Mouse (Mus musculus): ENCODE data around the gene Lemd2. TPM values are rescaled to one million over a fixed set of nuclear protein-coding genes. Genes with fewer than 3 reads are reported as not detected.

Lemd2 gene
- total and polyA plus RNA-seq, 2 experiments from 2014 or later = 19.2 to 86.9 TPM

DNA sequence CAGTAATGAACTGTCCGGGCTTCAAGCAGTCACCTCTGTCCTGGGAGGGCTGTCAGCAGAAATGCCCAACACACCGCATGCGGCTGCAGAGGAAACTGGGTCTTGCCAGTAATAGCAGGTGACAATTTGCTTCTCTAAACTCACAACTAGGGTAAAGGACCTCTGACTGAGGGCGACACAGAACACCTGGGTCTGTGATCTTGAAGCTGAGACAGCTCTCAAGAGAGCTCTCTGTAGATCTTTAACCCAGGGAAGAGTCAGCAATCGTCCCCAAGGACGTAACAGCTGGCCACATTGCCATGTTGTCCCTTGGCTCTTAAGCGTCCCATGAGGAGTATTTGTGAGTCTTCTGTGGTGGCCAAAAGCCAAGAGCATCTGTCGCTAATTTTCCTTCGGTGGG lies 31.8 kb downstream of the Lemd2 start:
- TF ChIP-seq CTCF (IDR thresholded peaks at IDR 0.05; ENCODE audit: low read depth) = no peak
- no peaks in the 10 kb centered on the region for H3K9me3 ChIP-seq (ENCODE audit: low read length)
- H3K27me3 ChIP-seq (ENCODE audit: insufficient read depth, low read length) = no peaks in the 10 kb centered on the region
- no peak for DNase-seq
- H3K4me1 ChIP-seq (ENCODE audit: insufficient read depth) = no peaks in the 10 kb centered on the region
- ATAC-seq = no peak
- no peaks in the 10 kb centered on the region for H3K36me3 ChIP-seq (ENCODE audit: insufficient read depth)
- H3K4me3 ChIP-seq (ENCODE audit: low read depth, low read length) = no peak overlapping the region
- no peak overlapping the region for H3K4me2 ChIP-seq (ENCODE audit: low read depth)
- WGBS = 80% methylated on average over 9 of the region's 9 CpGs
- no peak overlapping the region for H3K9ac ChIP-seq
- H3K27ac ChIP-seq (ENCODE audit: low read depth, low read length) = no peak overlapping the region

- H3K27ac ChIP-seq (ENCODE audit: low read depth, low read length) = no peak overlapping the region
- TF ChIP-seq CTCF (IDR thresholded peaks at IDR 0.05; ENCODE audit: low read depth) = no peak
- no peaks in the 10 kb centered on the region for H3K36me3 ChIP-seq (ENCODE audit: insufficient read depth)
- H3K4me2 ChIP-seq (ENCODE audit: low read depth) = no peak overlapping the region
- no peaks in the 10 kb centered on the region for H3K4me1 ChIP-seq (ENCODE audit: insufficient read depth)
- no peaks in the 10 kb centered on the region for H3K27me3 ChIP-seq (ENCODE audit: insufficient read depth, low read length)
- 81% methylated on average over 5 of the region's 5 CpGs for WGBS
- H3K4me3 ChIP-seq (ENCODE audit: low read depth, low read length) = no peak overlapping the region
- no peak overlapping the region for H3K9ac ChIP-seq
- ATAC-seq (no peak), DNase-seq (no peak)
- no peaks in the 10 kb centered on the region for H3K9me3 ChIP-seq (ENCODE audit: low read length)
Observed at GRCm38 (mm10) chr17:27171121-27171520, 33.1 kb downstream of the Lemd2 start.

DNA sequence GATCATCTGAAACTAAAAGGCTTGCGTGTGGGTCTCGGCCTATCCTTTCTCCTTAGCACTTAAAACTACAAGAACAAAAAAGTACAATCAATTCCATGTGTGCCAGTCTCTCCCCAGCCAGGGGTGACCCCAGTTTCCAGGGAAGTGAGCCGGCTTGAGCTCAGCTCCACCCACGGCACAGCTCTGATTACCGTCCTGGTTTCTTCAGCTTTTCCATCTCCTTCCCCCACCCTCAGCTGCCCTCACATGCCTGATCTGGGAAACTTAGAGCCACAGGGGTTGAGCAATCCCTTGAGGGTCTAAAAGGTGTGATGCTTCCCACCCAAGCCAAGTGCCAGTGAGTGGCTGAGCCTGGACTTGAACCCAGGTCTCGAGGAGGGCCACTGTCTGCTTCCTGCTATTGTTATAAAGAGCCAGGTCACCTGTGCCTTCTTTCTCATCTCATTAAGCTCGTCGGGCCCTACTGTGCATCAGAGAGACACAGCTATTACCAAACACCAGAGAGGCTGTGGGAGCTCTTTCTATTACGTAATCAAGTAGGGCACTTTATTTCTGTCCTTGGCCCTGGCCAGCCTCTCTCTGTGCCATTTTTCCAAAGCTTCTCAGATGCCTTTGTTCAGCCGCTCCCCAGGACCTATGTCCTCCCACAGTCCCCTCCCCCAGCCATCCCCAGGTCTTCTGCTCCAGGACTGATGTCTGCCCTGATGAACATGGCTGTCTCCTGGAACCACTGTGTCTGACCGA lies 34.1 kb downstream of the Lemd2 start:
- Histone ChIP-seq H3K9ac (no peak overlapping the region), H3K36me3 (ENCODE audit: insufficient read depth) (no peaks in the 10 kb centered on the region), H3K27ac (ENCODE audit: low read depth, low read length) (no peak overlapping the region), H3K4me2 (ENCODE audit: low read depth) (no peak overlapping the region), H3K4me1 (ENCODE audit: insufficient read depth) (no peaks in the 10 kb centered on the region), H3K4me3 (ENCODE audit: low read depth, low read length) (no peak overlapping the region), H3K9me3 (ENCODE audit: low read length) (no peaks in the 10 kb centered on the region), H3K27me3 (ENCODE audit: insufficient read depth, low read length) (no peaks in the 10 kb centered on the region)
- WGBS = 79% methylated on average over 11 of the region's 11 CpGs
- ATAC-seq = no peak
- TF ChIP-seq CTCF (IDR thresholded peaks at IDR 0.05; ENCODE audit: low read depth) = no peak
- DNase-seq = no peak

DNA sequence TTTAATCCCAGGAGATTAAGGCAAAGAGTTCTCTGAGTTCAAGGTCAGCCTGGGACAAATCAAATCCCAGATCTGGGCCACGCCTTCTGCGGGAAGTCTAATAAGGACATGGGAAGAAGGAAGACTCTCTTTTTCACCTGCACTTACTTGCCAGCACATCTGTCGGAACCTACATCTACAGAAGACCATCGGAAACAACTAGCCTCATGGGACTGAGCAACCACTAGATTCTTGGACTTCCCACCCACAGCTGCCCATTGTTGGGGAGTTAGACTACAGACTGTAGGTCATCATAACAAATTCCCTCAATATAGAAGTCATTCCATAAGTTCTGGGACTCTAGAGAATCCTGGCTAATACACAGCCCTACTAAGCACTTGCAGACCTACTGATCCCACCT lies 35.7 kb downstream of the Lemd2 start:
- Histone ChIP-seq H3K36me3 (ENCODE audit: insufficient read depth) (no peaks in the 10 kb centered on the region), H3K4me3 (ENCODE audit: low read depth, low read length) (no peak overlapping the region), H3K9ac (no peak overlapping the region), H3K4me2 (ENCODE audit: low read depth) (no peak overlapping the region), H3K9me3 (ENCODE audit: low read length) (no peaks in the 10 kb centered on the region), H3K27ac (ENCODE audit: low read depth, low read length) (no peak overlapping the region), H3K27me3 (ENCODE audit: insufficient read depth, low read length) (no peaks in the 10 kb centered on the region), H3K4me1 (ENCODE audit: insufficient read depth) (no peaks in the 10 kb centered on the region)
- TF ChIP-seq CTCF (IDR thresholded peaks at IDR 0.05; ENCODE audit: low read depth) = no peak
- 98% methylated on average over 4 of the region's 4 CpGs for WGBS
- no peak for ATAC-seq
- no peak for DNase-seq

GRCm38 (mm10) chr17:27167545-27167944 lies 36.7 kb downstream of the Lemd2 start, which contains the start of gene Ip6k3:
Gene Ip6k3 (minus strand): TSS chr17:27167795.
- H3K4me3 ChIP-seq (ENCODE audit: low read depth, low read length) = no peak within 1 kb of the TSS
- no peak within 1 kb of the TSS for H3K27ac ChIP-seq (ENCODE audit: low read depth, low read length)
- whole genome bisulfite sequencing = 44% methylated on average over 4 of the region's 4 CpGs
- H3K9me3 ChIP-seq (ENCODE audit: low read length) = no peaks in the 10 kb centered on the region
- no peak for TF ChIP-seq CTCF (IDR thresholded peaks at IDR 0.05; ENCODE audit: low read depth)
- no peak within 1 kb of the TSS for H3K9ac ChIP-seq
- ATAC-seq (no peak), DNase-seq (no peak)
- no peaks in the 10 kb centered on the region for H3K27me3 ChIP-seq (ENCODE audit: insufficient read depth, low read length)
- no peaks in the 10 kb centered on the region for H3K4me1 ChIP-seq (ENCODE audit: insufficient read depth)
- H3K4me2 ChIP-seq (ENCODE audit: low read depth) = no peak within 1 kb of the TSS
- no peaks in the 10 kb centered on the region for H3K36me3 ChIP-seq (ENCODE audit: insufficient read depth)

GRCm38 (mm10) chr17:27166901-27167300 lies 37.4 kb downstream of the Lemd2 start:
- Histone ChIP-seq H3K4me1 (ENCODE audit: insufficient read depth) (no peaks in the 10 kb centered on the region), H3K9ac (no peak overlapping the region), H3K4me2 (ENCODE audit: low read depth) (no peak overlapping the region), H3K27me3 (ENCODE audit: insufficient read depth, low read length) (no peaks in the 10 kb centered on the region), H3K36me3 (ENCODE audit: insufficient read depth) (no peaks in the 10 kb centered on the region), H3K4me3 (ENCODE audit: low read depth, low read length) (no peak overlapping the region), H3K9me3 (ENCODE audit: low read length) (no peaks in the 10 kb centered on the region), H3K27ac (ENCODE audit: low read depth, low read length) (no peak overlapping the region)
- TF ChIP-seq CTCF (IDR thresholded peaks at IDR 0.05; ENCODE audit: low read depth) = no peak
- 72% methylated on average over 6 of the region's 6 CpGs for WGBS
- ATAC-seq = no peak
- no peak for DNase-seq

- no peak overlapping the region for H3K4me2 ChIP-seq (ENCODE audit: low read depth)
- TF ChIP-seq CTCF (IDR thresholded peaks at IDR 0.05; ENCODE audit: low read depth) = peak; percentile 83
- no peaks in the 10 kb centered on the region for H3K36me3 ChIP-seq (ENCODE audit: insufficient read depth)
- no peaks in the 10 kb centered on the region for H3K9me3 ChIP-seq (ENCODE audit: low read length)
- no peak overlapping the region for H3K27ac ChIP-seq (ENCODE audit: low read depth, low read length)
- H3K4me1 ChIP-seq (ENCODE audit: insufficient read depth) = no peaks in the 10 kb centered on the region
- WGBS = 65% methylated on average over 8 of the region's 8 CpGs
- no peak overlapping the region for H3K9ac ChIP-seq
- DNase-seq (peak; percentile 74), ATAC-seq (no peak; the same call in 1 of the 2 replicates)
- no peak overlapping the region for H3K4me3 ChIP-seq (ENCODE audit: low read depth, low read length)
- no peaks in the 10 kb centered on the region for H3K27me3 ChIP-seq (ENCODE audit: insufficient read depth, low read length)
Observed at GRCm38 (mm10) chr17:27165054-27165773, 39.1 kb downstream of the Lemd2 start.
